Mouse (Mus musculus) erythroblast, embryonic 14.5 days (primary cell): ENCODE data around the gene 1700017D01Rik. TPM values are rescaled to one million over a fixed set of nuclear protein-coding genes. Genes with fewer than 3 reads are reported as not detected.

Experiments
- H3K27me3 ChIP-seq: 2 replicates; pipeline ENCODE4 v1.6.1; 2012; ENCODE audit warnings: inconsistent platforms; ENCODE audit not compliant: control insufficient read depth
- H3K36me3 ChIP-seq: 2 replicates; pipeline ENCODE4 v1.6.1; 2012; ENCODE audit warnings: mild to moderate bottlenecking, inconsistent platforms; ENCODE audit not compliant: control insufficient read depth
- H3K4me1 ChIP-seq: 2 replicates; pipeline ENCODE4 v1.6.1; 2012; ENCODE audit warnings: inconsistent platforms; ENCODE audit not compliant: control insufficient read depth
- H3K4me3 ChIP-seq: replicated peaks from 2 replicates; pipeline ENCODE3; 2012; ENCODE audit warnings: moderate library complexity, mild to moderate bottlenecking, inconsistent platforms
- H3K9me3 ChIP-seq: 2 replicates; pipeline ENCODE4 v1.6.1; 2012; ENCODE audit warnings: low read length, inconsistent platforms, mixed read lengths; ENCODE audit not compliant: control insufficient read depth
- GATA1 ChIP-seq: IDR thresholded peaks from 2 replicates; pipeline ENCODE4 v1.6.1; 2012; ENCODE audit warnings: low read length, inconsistent platforms, mixed read lengths
- TAL1 ChIP-seq: IDR thresholded peaks from 3 replicates; pipeline ENCODE4 v1.6.1; 2012; ENCODE audit warnings: low read length, inconsistent platforms, mixed read lengths
- polyA plus RNA-seq: library from polyadenylated mRNA; stranded (reverse); fragments of >175 nt; gene quantifications from 2 replicates; pipeline ENCODE4 v1.2.3, GENCODE M21; 2012

Gene 1700017D01Rik
- polyA plus RNA-seq, 1 experiment, result not detected

GRCm38 (mm10) chr19:11052877-11053276, 77.8 kb downstream of the 1700017D01Rik start:
- Histone ChIP-seq H3K4me3 (no peak overlapping the region), H3K36me3 (no peaks in the 10 kb centered on the region), H3K27me3 (no peaks in the 10 kb centered on the region), H3K9me3 (no peaks in the 10 kb centered on the region), H3K4me1 (no peaks in the 10 kb centered on the region)
- no peak for TF ChIP-seq GATA1
- TF ChIP-seq TAL1, result no peak

GRCm38 (mm10) chr19:11050286-11050685, 80.4 kb downstream of the 1700017D01Rik start:
- H3K9me3 ChIP-seq, result no peaks in the 10 kb centered on the region
- no peak overlapping the region for H3K4me3 ChIP-seq
- TF ChIP-seq GATA1, result no peak
- no peak for TF ChIP-seq TAL1
- H3K27me3 ChIP-seq, result no peaks in the 10 kb centered on the region
- no peaks in the 10 kb centered on the region for H3K36me3 ChIP-seq
- peaks cover 2% of the 10 kb centered on the region for H3K4me1 ChIP-seq

DNA sequence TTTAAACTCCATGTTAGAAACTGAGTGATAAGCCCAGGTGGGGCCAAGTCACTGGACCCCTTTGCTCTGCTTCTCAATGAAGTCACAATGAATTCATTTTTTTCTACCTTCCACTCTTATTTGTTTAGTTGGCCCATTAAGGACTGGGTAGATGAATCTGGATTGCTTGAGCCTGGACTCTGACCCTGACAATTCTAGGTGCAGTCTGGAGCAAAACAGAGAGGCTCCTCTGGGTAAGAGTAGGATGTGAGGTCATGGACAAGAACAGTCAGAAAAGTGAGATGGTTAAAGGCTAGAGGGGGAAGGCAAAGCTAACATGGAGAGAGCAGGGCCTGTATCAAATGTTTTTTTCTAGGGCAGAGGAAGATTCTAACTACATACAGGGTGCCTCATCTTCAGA, 81.2 kb downstream of the 1700017D01Rik start:
- Histone ChIP-seq H3K27me3 (no peaks in the 10 kb centered on the region), H3K4me3 (no peak overlapping the region), H3K9me3 (no peaks in the 10 kb centered on the region), H3K4me1 (peaks cover 9% of the 10 kb centered on the region), H3K36me3 (no peaks in the 10 kb centered on the region)
- TF ChIP-seq TAL1 (no peak), GATA1 (no peak)

- no peaks in the 10 kb centered on the region for H3K36me3 ChIP-seq
- no peak for TF ChIP-seq TAL1
- TF ChIP-seq GATA1, result no peak
- peaks cover 9% of the 10 kb centered on the region for H3K4me1 ChIP-seq
- H3K9me3 ChIP-seq, result no peaks in the 10 kb centered on the region
- H3K4me3 ChIP-seq, result no peak overlapping the region
- no peaks in the 10 kb centered on the region for H3K27me3 ChIP-seq
Observed at GRCm38 (mm10) chr19:11048503-11048902, 82.2 kb downstream of the 1700017D01Rik start.

GRCm38 (mm10) chr19:11048009-11048408, 82.7 kb downstream of the 1700017D01Rik start:
- TF ChIP-seq GATA1 (no peak), TAL1 (no peak)
- H3K36me3 ChIP-seq, result no peaks in the 10 kb centered on the region
- H3K27me3 ChIP-seq, result no peaks in the 10 kb centered on the region
- H3K9me3 ChIP-seq, result no peaks in the 10 kb centered on the region
- H3K4me1 ChIP-seq, result peaks cover 9% of the 10 kb centered on the region
- no peak overlapping the region for H3K4me3 ChIP-seq

Other genes starting within 250 kb of the 1700017D01Rik start
- 1.3 and 1.4 TPM in 2 replicates for gene Tmem109, start 248.9 kb downstream of the 1700017D01Rik start, polyA plus RNA-seq
- 3.2 and 4.1 TPM in 2 replicates for gene Prpf19, start 235.6 kb downstream of the 1700017D01Rik start, polyA plus RNA-seq
- not detected in 2 replicates for gene Zp1, start 210.2 kb downstream of the 1700017D01Rik start, polyA plus RNA-seq
- gene Ptgdr2, start 193.7 kb downstream of the 1700017D01Rik start, polyA plus RNA-seq, result not detected in 2 replicates
- 1.2 and 1.4 TPM in 2 replicates for gene Ccdc86, start 181.6 kb downstream of the 1700017D01Rik start, polyA plus RNA-seq
- gene Ms4a10, start 156.2 kb downstream of the 1700017D01Rik start, polyA plus RNA-seq, result not detected in 2 replicates
- not detected in 2 replicates for gene Ms4a15, start 137.6 kb downstream of the 1700017D01Rik start, polyA plus RNA-seq
- not detected in 2 replicates for gene Ms4a18, start 112.8 kb downstream of the 1700017D01Rik start, polyA plus RNA-seq
- not detected in 2 replicates for gene Ms4a8a, start 49.8 kb downstream of the 1700017D01Rik start, polyA plus RNA-seq
- gene 1700025F22Rik, start 34.4 kb upstream of the 1700017D01Rik start, polyA plus RNA-seq, result not detected in 2 replicates
- gene Ms4a13, start 65.9 kb upstream of the 1700017D01Rik start, polyA plus RNA-seq, result not detected in 2 replicates
- gene Ms4a12, start 101.6 kb upstream of the 1700017D01Rik start, polyA plus RNA-seq, result not detected in 2 replicates
- not detected in 2 replicates for gene Ms4a1, start 135.4 kb upstream of the 1700017D01Rik start, polyA plus RNA-seq
- not detected in 2 replicates for gene Ms4a5, start 153.0 kb upstream of the 1700017D01Rik start, polyA plus RNA-seq
- not detected in 2 replicates for gene Ms4a14, start 183.6 kb upstream of the 1700017D01Rik start, polyA plus RNA-seq
- not detected in 2 replicates for gene Ms4a7, start 205.3 kb upstream of the 1700017D01Rik start, polyA plus RNA-seq
- gene Ms4a4a, start 244.6 kb upstream of the 1700017D01Rik start, polyA plus RNA-seq, result not detected in 2 replicates